Mouse (Mus musculus): Measurements from ENCODE around the gene Acap1.

Acap1 gene

GRCm38 (mm10) chr11:69901406-69901846 lies 6.1 kb upstream of the Acap1 start:
- DNase-seq: peak; percentile 95 to 98

- DNase-seq: peak; percentile 91 to 96
These were observed 5.4 kb upstream of the Acap1 start, which contains the start of the genes 2810408A11Rik and Neurl4 for GRCm38 (mm10) chr11:69900471-69901405. Gene 2810408A11Rik (minus strand): TSS chr11:69900987. Gene Neurl4 (plus strand): TSS chr11:69901072.

GRCm38 (mm10) chr11:69899870-69900269 lies 4.5 kb upstream of the Acap1 start:
- DNase-seq: peak in 1 of 2 experiments; percentile 59

GRCm38 (mm10) chr11:69894671-69895070 lies 668 bp downstream of the Acap1 start:
- no peak for DNase-seq

- DNase-seq: no peak
These were observed 3.9 kb downstream of the Acap1 start for GRCm38 (mm10) chr11:69891482-69891881.

- DNase-seq: peak; percentile 64 to 68
These were observed 8.3 kb downstream of the Acap1 start for GRCm38 (mm10) chr11:69886907-69887635.

GRCm38 (mm10) chr11:69884663-69885062 lies 10.7 kb downstream of the Acap1 start:
- peak in 1 of 2 experiments; percentile 52 for DNase-seq

GRCm38 (mm10) chr11:69884240-69884639 lies 11.1 kb downstream of the Acap1 start:
- peak in 1 of 2 experiments; percentile 47 for DNase-seq

GRCm38 (mm10) chr11:69883527-69884151 lies 11.7 kb downstream of the Acap1 start:
- peak in 1 of 2 experiments; percentile 54 for DNase-seq

GRCm38 (mm10) chr11:69883066-69883465 lies 12.3 kb downstream of the Acap1 start:
- DNase-seq: peak in 1 of 2 experiments; percentile 65

GRCm38 (mm10) chr11:69881787-69882670 lies 13.3 kb downstream of the Acap1 start:
- no peak for DNase-seq

- DNase-seq: peak; percentile 94
These were observed 14.3 kb downstream of the Acap1 start, which contains the start of gene Kctd11 for GRCm38 (mm10) chr11:69880853-69881603. Gene Kctd11 (minus strand): TSS chr11:69881406.

GRCm38 (mm10) chr11:69880506-69880852 lies 14.9 kb downstream of the Acap1 start:
- DNase-seq: peak; percentile 84 to 88

- no peak for DNase-seq
These were observed 15.6 kb downstream of the Acap1 start for GRCm38 (mm10) chr11:69879711-69880110.

- no peak for DNase-seq
These were observed 16.4 kb downstream of the Acap1 start for GRCm38 (mm10) chr11:69878952-69879351.

GRCm38 (mm10) chr11:69878399-69878798 lies 16.9 kb downstream of the Acap1 start:
- DNase-seq: no peak

GRCm38 (mm10) chr11:69877878-69878277 lies 17.5 kb downstream of the Acap1 start, which contains the start of gene Tmem95:
Gene Tmem95 (minus strand): TSS chr11:69878018.
- no peak for DNase-seq

- peak; percentile 82 to 94 for DNase-seq
These were observed 18.5 kb downstream of the Acap1 start for GRCm38 (mm10) chr11:69876867-69877266.

GRCm38 (mm10) chr11:69876186-69876585 lies 19.2 kb downstream of the Acap1 start:
- DNase-seq: peak; percentile 54 to 58

GRCm38 (mm10) chr11:69872451-69872850 lies 22.9 kb downstream of the Acap1 start:
- DNase-seq: no peak

- DNase-seq: no peak
These were observed 23.5 kb downstream of the Acap1 start for GRCm38 (mm10) chr11:69871822-69872221.
